Mouse (Mus musculus) heart, embryonic 14.5 days (tissue): ENCODE results near the gene Cep95. TPM values are rescaled to one million over a fixed set of nuclear protein-coding genes. Genes with fewer than 3 reads are reported as not detected.

Source experiments
- ATAC-seq: fragments of 200-750 bp; cut with Nextera tagmentation; 2 replicates; pipeline ENCODE4 v1.8.0; 2017; ENCODE audit warnings: low read depth, moderate TSS enrichment; ENCODE audit not compliant: insufficient number of reproducible peaks, insufficient read depth, low FRiP score
- H3K27ac ChIP-seq, 2 experiments: fragments of 200-500 bp in 1 of 2; fragments of 300-500 bp in 1 of 2; sonication (generic) in 1 of 2; replicated peaks in 1 of 2; 2 replicates each; pipeline ENCODE4 v1.5.1; 2012 to 2014; ENCODE audit warnings: low read depth in 2 of 2, low read length in 2 of 2, control low read depth in 1 of 2, mild to moderate bottlenecking in 1 of 2, mixed read lengths in 1 of 2; ENCODE audit not compliant: control insufficient read depth in 1 of 2, insufficient read depth in 1 of 2
- H3K27me3 ChIP-seq: fragments of 300-500 bp; sonication (generic); 2 replicates; pipeline ENCODE4 v1.6.1; 2014; ENCODE audit warnings: mild to moderate bottlenecking, low read length, control low read depth; ENCODE audit not compliant: control insufficient read depth, insufficient read depth
- H3K36me3 ChIP-seq: fragments of 300-500 bp; sonication (generic); 2 replicates; pipeline ENCODE4 v1.6.1; 2014; ENCODE audit warnings: mild to moderate bottlenecking, control low read depth, low read length, mixed read lengths; ENCODE audit not compliant: control insufficient read depth, insufficient read depth
- H3K4me1 ChIP-seq, 2 experiments: fragments of 200-500 bp in 1 of 2; fragments of 300-500 bp in 1 of 2; sonication (generic) in 1 of 2; 2 replicates each; pipeline ENCODE4 v1.6.1; 2012 to 2014; ENCODE audit warnings: low read length in 2 of 2, control low read depth in 1 of 2, mixed read lengths in 1 of 2; ENCODE audit not compliant: control insufficient read depth in 2 of 2, insufficient read depth in 2 of 2
- H3K4me2 ChIP-seq: fragments of 300-500 bp; sonication (generic); 2 replicates; pipeline ENCODE4 v1.6.1; 2014; ENCODE audit warnings: mild to moderate bottlenecking, low read length
- H3K4me3 ChIP-seq, 2 experiments: fragments of 200-500 bp in 1 of 2; fragments of 300-500 bp in 1 of 2; sonication (generic) in 1 of 2; 2 replicates each; pipeline ENCODE4 v1.5.1; 2012 to 2014; ENCODE audit warnings: low read length in 2 of 2, mild to moderate bottlenecking in 2 of 2, control low read depth in 1 of 2, low read depth in 1 of 2, moderate library complexity in 1 of 2; ENCODE audit not compliant: control insufficient read depth in 1 of 2, insufficient read depth in 1 of 2
- H3K9ac ChIP-seq: fragments of 300-500 bp; sonication (generic); 2 replicates; pipeline ENCODE4 v1.6.1; 2014; ENCODE audit warnings: mild to moderate bottlenecking, low read length
- H3K9me3 ChIP-seq: fragments of 300-500 bp; sonication (generic); 2 replicates; pipeline ENCODE4 v1.6.1; 2016; ENCODE audit warnings: low read length, control low read depth; ENCODE audit not compliant: control insufficient read depth
- WGBS: fragments of 180-500 bp; shearing (Covaris S2); extraction: QIAGEN DNeasy Blood & Tissue Kit; methylation state at CpG from one replicate; pipeline ENCODE4 v1.1.7; 2014; 5-methylcytosine and 5-hydroxymethylcytosine counted together
- polyA plus RNA-seq: library from polyadenylated mRNA; unstranded; fragments of >200 nt; fragmentation: Nextera tagmentation; extraction: Ambion mirVana; gene quantifications from 2 replicates; pipeline ENCODE4 v1.2.1, GENCODE M21; 2014

Cep95 gene
- polyA plus RNA-seq, 1 experiment from 2014 or later: 14.4 TPM

GRCm38 (mm10) chr11:106750121-106750751 is 38.8 kb upstream of the Cep95 start, which contains the start of gene Pecam1:
TSS of gene Pecam1 (minus strand) at chr11:106750628.
- no peak within 1 kb of the TSS for H3K27ac ChIP-seq

GRCm38 (mm10) chr11:106751039-106752018 is 37.7 kb upstream of the Cep95 start, which contains the start of gene Milr1:
TSS of gene Milr1 (plus strand) at chr11:106751226.
- no peak for ATAC-seq
- H3K9me3 ChIP-seq: 0 out of 2 replicates have a peak, but pooled peaks cover 3% of the 10 kb centered on the region
- no peak within 1 kb of the TSS for H3K9ac ChIP-seq
- H3K27ac ChIP-seq: no peak within 1 kb of the TSS
- H3K27me3 ChIP-seq: no peaks in the 10 kb centered on the region
- no peaks in the 10 kb centered on the region for H3K36me3 ChIP-seq
- H3K4me3 ChIP-seq: no peak within 1 kb of the TSS
- H3K4me2 ChIP-seq: no peak within 1 kb of the TSS
- 80% methylated on average over 17 of the region's 17 CpGs for WGBS
- H3K4me1 ChIP-seq: no peaks in the 10 kb centered on the region; a peak in 1 of 4 replicates

More at GRCm38 (mm10) chr11:106750121-106750751, 38.8 kb upstream of the Cep95 start, which contains the start of gene Pecam1:
- Histone ChIP-seq H3K4me2 (no peak within 1 kb of the TSS), H3K9me3 (0 out of 2 replicates have a peak, but pooled peaks cover 3% of the 10 kb centered on the region), H3K36me3 (no peaks in the 10 kb centered on the region), H3K4me1 (no peaks in the 10 kb centered on the region; a peak in 1 of 4 replicates), H3K27me3 (no peaks in the 10 kb centered on the region), H3K4me3 (no peak within 1 kb of the TSS), H3K9ac (no peak within 1 kb of the TSS)
- 77% methylated on average over 13 of the region's 13 CpGs for WGBS
- ATAC-seq: no peak

GRCm38 (mm10) chr11:106752103-106752502 is 36.9 kb upstream of the Cep95 start:
- no peaks in the 10 kb centered on the region for H3K27me3 ChIP-seq
- H3K4me3 ChIP-seq: no peak overlapping the region
- 0 out of 2 replicates have a peak, but pooled peaks cover 3% of the 10 kb centered on the region for H3K9me3 ChIP-seq
- H3K9ac ChIP-seq: no peak overlapping the region
- no peaks in the 10 kb centered on the region; a peak in 1 of 4 replicates for H3K4me1 ChIP-seq
- no peaks in the 10 kb centered on the region for H3K36me3 ChIP-seq
- no peak overlapping the region for H3K4me2 ChIP-seq
- no peak for ATAC-seq
- WGBS: 66% methylated on average over 7 of the region's 7 CpGs
- no peak overlapping the region for H3K27ac ChIP-seq

- WGBS: 61% methylated on average over 6 of the region's 6 CpGs
- H3K9me3 ChIP-seq: no peaks in the 10 kb centered on the region
- H3K27ac ChIP-seq: no peak overlapping the region
- no peaks in the 10 kb centered on the region for H3K27me3 ChIP-seq
- H3K4me2 ChIP-seq: no peak overlapping the region
- no peak for ATAC-seq
- H3K9ac ChIP-seq: no peak overlapping the region
- H3K4me3 ChIP-seq: no peak overlapping the region
- H3K4me1 ChIP-seq: peaks cover 5% of the 10 kb centered on the region in 2 experiments; a peak in 3 of 4 replicates
- no peaks in the 10 kb centered on the region for H3K36me3 ChIP-seq
These were observed 35.7 kb upstream of the Cep95 start for GRCm38 (mm10) chr11:106753314-106753713.

- Histone ChIP-seq H3K36me3 (no peaks in the 10 kb centered on the region), H3K4me3 (no peak overlapping the region), H3K4me2 (no peak overlapping the region), H3K9me3 (no peaks in the 10 kb centered on the region), H3K4me1 (peaks cover 5% of the 10 kb centered on the region in 2 experiments; a peak in 3 of 4 replicates), H3K27me3 (no peaks in the 10 kb centered on the region), H3K27ac (no peak overlapping the region), H3K9ac (no peak overlapping the region)
- WGBS: 29% methylated on average over 5 of the region's 5 CpGs
- ATAC-seq: no peak
These were observed 33.5 kb upstream of the Cep95 start for GRCm38 (mm10) chr11:106755583-106755982.

GRCm38 (mm10) chr11:106759028-106759427 is 30.0 kb upstream of the Cep95 start:
- no peak overlapping the region for H3K4me3 ChIP-seq
- peaks cover 23 to 29% of the 10 kb centered on the region in 2 experiments for H3K4me1 ChIP-seq
- H3K9ac ChIP-seq: no peak overlapping the region
- H3K9me3 ChIP-seq: no peaks in the 10 kb centered on the region
- no peak overlapping the region for H3K27ac ChIP-seq
- 91% methylated on average over 3 of the region's 3 CpGs for WGBS
- no peak overlapping the region for H3K4me2 ChIP-seq
- no peaks in the 10 kb centered on the region for H3K27me3 ChIP-seq
- no peaks in the 10 kb centered on the region for H3K36me3 ChIP-seq
- no peak for ATAC-seq

- 84% methylated on average over 5 of the region's 5 CpGs for WGBS
- peaks cover 7% of the 10 kb centered on the region; the same call in 1 of the 2 replicates for H3K36me3 ChIP-seq
- H3K27me3 ChIP-seq: no peaks in the 10 kb centered on the region
- H3K4me3 ChIP-seq: no peak overlapping the region
- no peak overlapping the region for H3K27ac ChIP-seq
- peaks cover 26 to 39% of the 10 kb centered on the region in 2 experiments for H3K4me1 ChIP-seq
- H3K9me3 ChIP-seq: no peaks in the 10 kb centered on the region
- no peak overlapping the region for H3K4me2 ChIP-seq
- ATAC-seq: no peak
- no peak overlapping the region for H3K9ac ChIP-seq
These were observed 28.5 kb upstream of the Cep95 start for GRCm38 (mm10) chr11:106760511-106760910.
